Mouse (Mus musculus) thymus, postnatal 10 days (tissue): ENCODE measurements around the gene Tex44.

Experiments
- DNase-seq, 2 experiments: peaks; one replicate each; pipeline ENCODE4 v3.0.0; 2021; ENCODE audit warnings: low spot score in 2 of 2

Gene Tex44

GRCm38 (mm10) chr1:86423879-86424278, 2.2 kb upstream of the Tex44 start:
- peak; percentile 69 to 80 for DNase-seq

GRCm38 (mm10) chr1:86424336-86424735, 1.8 kb upstream of the Tex44 start:
- peak in 1 of 2 experiments; percentile 41 for DNase-seq

GRCm38 (mm10) chr1:86424835-86425547, 1.1 kb upstream of the Tex44 start:
- DNase-seq, result no peak

- peak; percentile 66 to 80 for DNase-seq
These were observed 3.9 kb downstream of the Tex44 start for GRCm38 (mm10) chr1:86430056-86430455.

GRCm38 (mm10) chr1:86432778-86433177, 6.6 kb downstream of the Tex44 start:
- DNase-seq, result no peak

- DNase-seq, result no peak
These were observed 7.2 kb downstream of the Tex44 start for GRCm38 (mm10) chr1:86433359-86433758.

GRCm38 (mm10) chr1:86434001-86434400, 7.9 kb downstream of the Tex44 start:
- peak in 1 of 2 experiments; percentile 27 for DNase-seq

- peak; percentile 89 to 94 for DNase-seq
These were observed 8.5 kb downstream of the Tex44 start for GRCm38 (mm10) chr1:86434439-86435201.

GRCm38 (mm10) chr1:86435302-86435821, 9.2 kb downstream of the Tex44 start:
- no peak for DNase-seq

GRCm38 (mm10) chr1:86437219-86438013, 11.3 kb downstream of the Tex44 start:
- no peak for DNase-seq

GRCm38 (mm10) chr1:86438014-86438319, 11.8 kb downstream of the Tex44 start:
- no peak for DNase-seq

GRCm38 (mm10) chr1:86438501-86438900, 12.4 kb downstream of the Tex44 start:
- DNase-seq, result no peak

GRCm38 (mm10) chr1:86439487-86440170, 13.5 kb downstream of the Tex44 start:
- DNase-seq, result no peak

- DNase-seq, result peak; percentile 85 to 94
These were observed 14.2 kb downstream of the Tex44 start for GRCm38 (mm10) chr1:86440171-86440886.

GRCm38 (mm10) chr1:86440887-86441723, 15.0 kb downstream of the Tex44 start:
- DNase-seq, result peak; percentile 62

- no peak for DNase-seq
These were observed 15.5 kb downstream of the Tex44 start for GRCm38 (mm10) chr1:86441724-86441979.

- DNase-seq, result peak; percentile 77 to 83
These were observed 16.1 kb downstream of the Tex44 start for GRCm38 (mm10) chr1:86441980-86442831.

GRCm38 (mm10) chr1:86442832-86443231, 16.7 kb downstream of the Tex44 start:
- peak in 1 of 2 experiments; percentile 47 for DNase-seq
